Mouse (Mus musculus) ES-E14 (cell line): ENCODE measurements around the gene Rab40c. TPM values are rescaled to one million over a fixed set of nuclear protein-coding genes. Genes with fewer than 3 reads are reported as not detected.
"Not testable (repeated sequence)": the region's sequence is repeated elsewhere in the genome, so short reads cannot be mapped to it uniquely, and the experiment has no call there.

ENCODE experiments used
- DNase-seq: peaks from one replicate; pipeline ENCODE4 v3.0.0-alpha.2; 2013; ENCODE audit warnings: low read depth, low spot score
- H3K27ac ChIP-seq: 2 replicates; pipeline ENCODE4 v1.5.1; 2012; ENCODE audit warnings: low read depth, mild to moderate bottlenecking, low read length, moderate library complexity, mixed read lengths; ENCODE audit not compliant: poor library complexity, insufficient read depth, severe bottlenecking
- H3K36me3 ChIP-seq: 2 replicates; pipeline ENCODE4 v1.6.1; 2012; ENCODE audit warnings: mild to moderate bottlenecking, low read length, moderate library complexity, mixed read lengths; ENCODE audit not compliant: control insufficient read depth, poor library complexity, insufficient read depth, severe bottlenecking
- H3K4me1 ChIP-seq, 2 experiments: fragments of 150-350 bp in 1 of 2; sonication (generic) in 1 of 2; 2 replicates each; pipeline ENCODE4 v1.6.1; 2012; ENCODE audit warnings: low read length in 2 of 2, mild to moderate bottlenecking in 1 of 2, mixed read lengths in 1 of 2; ENCODE audit not compliant: control insufficient read depth in 2 of 2, insufficient read depth in 2 of 2, poor library complexity in 1 of 2
- H3K4me3 ChIP-seq, 2 experiments: fragments of 150-350 bp in 1 of 2; sonication (generic) in 1 of 2; 2 replicates each; pipeline ENCODE4 v1.5.1; 2012; ENCODE audit warnings: low read length in 2 of 2, low read depth in 1 of 2, mild to moderate bottlenecking in 1 of 2, mixed read lengths in 1 of 2; ENCODE audit not compliant: insufficient read depth in 1 of 2, poor library complexity in 1 of 2, severe bottlenecking in 1 of 2
- H3K9ac ChIP-seq: 2 replicates; pipeline ENCODE4 v1.6.1; 2012; ENCODE audit warnings: low read depth, mild to moderate bottlenecking, low read length, mixed read lengths; ENCODE audit not compliant: poor library complexity, insufficient read depth, severe bottlenecking
- H3K9me3 ChIP-seq: fragments of 150-350 bp; sonication (generic); 2 replicates; pipeline ENCODE4 v1.6.1; 2012; ENCODE audit warnings: low read depth, mild to moderate bottlenecking, low read length; ENCODE audit not compliant: control insufficient read depth, insufficient read depth
- CHD2 ChIP-seq: IDR thresholded peaks from 2 replicates; pipeline ENCODE4 v1.6.1; 2014; ENCODE audit warnings: mild to moderate bottlenecking, low read depth, low read length, inconsistent platforms
- HCFC1 ChIP-seq: IDR thresholded peaks from 2 replicates; pipeline ENCODE4 v1.6.1; 2012; ENCODE audit warnings: low read length, inconsistent platforms, borderline replicate concordance; ENCODE audit not compliant: insufficient read depth
- MAFK ChIP-seq: IDR thresholded peaks from 2 replicates; pipeline ENCODE4 v1.6.1; 2014; ENCODE audit warnings: mild to moderate bottlenecking, low read depth, low read length, inconsistent platforms; ENCODE audit not compliant: insufficient read depth
- ZC3H11A ChIP-seq: IDR thresholded peaks from 2 replicates; pipeline ENCODE4 v1.6.1; 2012; ENCODE audit warnings: low read depth, mild to moderate bottlenecking, inconsistent platforms, low read length, borderline replicate concordance
- ZNF384 ChIP-seq: IDR thresholded peaks from 2 replicates; pipeline ENCODE4 v1.6.1; 2012; ENCODE audit warnings: low read depth, low read length, inconsistent platforms
- in situ Hi-C, 2 experiments: fragments of 600-800 bp; cut with MboI; formaldehyde crosslinking; loops; one replicate each; pipeline ENCODE4 v1.15.1; 2025; ENCODE audit warnings: low sequenced_read_pairs in 2 of 2, inconsistent platforms in 1 of 2; ENCODE audit not compliant: unreplicated experiment in 2 of 2
- total RNA-seq: library from RNA; depleted of rRNA; stranded (reverse); fragments of 300-350 nt; gene quantifications from 2 replicates; pipeline ENCODE4 v1.2.3, GENCODE M21; 2012

Rab40c gene
- total RNA-seq, 1 experiment = 15.7 TPM

DNA sequence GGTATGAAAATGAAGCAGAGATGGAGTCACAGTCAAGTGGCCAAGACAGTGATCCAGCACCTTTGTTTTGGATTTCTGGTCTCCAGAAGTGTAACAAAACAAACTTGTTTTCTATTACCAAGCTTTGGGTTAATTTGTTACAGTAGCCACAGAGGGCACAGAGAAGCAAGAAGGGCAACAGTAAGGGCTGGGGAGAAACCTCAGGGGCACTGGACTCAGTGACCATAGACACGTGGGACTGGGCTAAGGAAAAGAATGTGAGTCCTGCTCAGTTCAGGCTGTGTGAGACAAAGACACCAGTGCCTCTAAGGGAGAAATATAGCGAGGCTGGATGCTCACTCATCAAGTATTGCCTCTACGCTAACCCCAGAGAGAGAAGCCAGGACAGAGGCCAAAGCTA, 46.9 kb downstream of the Rab40c start:
- H3K9me3 ChIP-seq = no peaks in the 10 kb centered on the region
- H3K4me1 ChIP-seq = peaks cover 4 to 15% of the 10 kb centered on the region in 2 experiments; a peak in 3 of 4 replicates
- TF ChIP-seq MAFK = no peak
- TF ChIP-seq HCFC1 = no peak
- TF ChIP-seq ZC3H11A = no peak
- no peak for TF ChIP-seq CHD2
- TF ChIP-seq ZNF384 = no peak
- H3K36me3 ChIP-seq = peaks cover 1% of the 10 kb centered on the region; the same call in 1 of the 2 replicates
- no peak overlapping the region for H3K27ac ChIP-seq
- no peak overlapping the region for H3K4me3 ChIP-seq
- in situ Hi-C loops = no loop called here
- DNase-seq = no peak
- H3K9ac ChIP-seq = no peak overlapping the region

DNA sequence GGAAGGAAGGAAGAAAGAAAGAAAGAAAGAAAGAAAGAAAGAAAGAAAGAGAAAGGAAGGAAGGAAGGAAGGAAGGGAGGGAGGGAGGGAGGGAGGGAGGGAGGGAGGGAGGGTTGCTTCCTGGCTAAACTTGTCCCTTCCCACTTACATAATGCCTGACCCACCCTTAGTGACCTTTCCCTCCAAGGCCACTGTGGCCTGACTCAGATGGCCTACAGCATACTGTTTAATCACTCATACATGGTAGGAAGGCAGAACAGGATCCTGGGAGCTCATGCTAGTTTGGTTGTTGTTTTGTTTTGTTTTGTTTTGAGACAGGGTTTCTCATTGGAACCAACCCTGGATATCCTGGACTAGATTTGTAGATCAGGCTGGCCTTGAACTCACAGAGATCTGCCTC, 48.0 kb downstream of the Rab40c start:
- peaks cover 4 to 16% of the 10 kb centered on the region in 2 experiments; a peak in 3 of 4 replicates for H3K4me1 ChIP-seq
- H3K9me3 ChIP-seq, H3K4me3 ChIP-seq, H3K36me3 ChIP-seq, DNase-seq, H3K9ac ChIP-seq, H3K27ac ChIP-seq, in situ Hi-C loops: not testable (repeated sequence)

DNA sequence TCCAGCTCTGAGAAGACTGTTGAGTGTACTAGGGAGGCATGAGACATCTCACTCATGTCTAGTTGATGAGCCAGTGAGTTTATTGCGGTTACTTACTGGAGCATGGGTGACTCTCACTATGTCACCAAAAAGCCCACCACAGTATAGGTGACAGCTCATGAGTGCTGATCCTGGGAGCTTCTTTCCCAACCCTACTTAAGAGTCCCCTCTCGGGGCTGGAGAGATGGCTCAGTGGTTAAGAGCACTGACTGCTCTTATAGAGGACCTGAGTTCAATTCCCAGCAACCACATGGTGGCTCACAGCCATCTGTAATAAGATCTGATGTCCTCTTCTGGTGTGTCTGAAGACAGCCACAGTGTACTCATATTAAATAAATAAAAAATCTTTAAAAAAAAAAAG, 49.6 kb downstream of the Rab40c start:
- H3K9me3 ChIP-seq = no peaks in the 10 kb centered on the region
- DNase-seq = no peak
- no peak for TF ChIP-seq CHD2
- TF ChIP-seq MAFK = no peak
- no peak for TF ChIP-seq ZC3H11A
- no peaks in the 10 kb centered on the region for H3K36me3 ChIP-seq
- H3K4me1 ChIP-seq = peaks cover 4 to 16% of the 10 kb centered on the region in 2 experiments; a peak in 2 of 4 replicates
- no peak overlapping the region for H3K27ac ChIP-seq
- H3K9ac ChIP-seq = no peak overlapping the region
- in situ Hi-C loops = no loop called here
- no peak overlapping the region for H3K4me3 ChIP-seq

DNA sequence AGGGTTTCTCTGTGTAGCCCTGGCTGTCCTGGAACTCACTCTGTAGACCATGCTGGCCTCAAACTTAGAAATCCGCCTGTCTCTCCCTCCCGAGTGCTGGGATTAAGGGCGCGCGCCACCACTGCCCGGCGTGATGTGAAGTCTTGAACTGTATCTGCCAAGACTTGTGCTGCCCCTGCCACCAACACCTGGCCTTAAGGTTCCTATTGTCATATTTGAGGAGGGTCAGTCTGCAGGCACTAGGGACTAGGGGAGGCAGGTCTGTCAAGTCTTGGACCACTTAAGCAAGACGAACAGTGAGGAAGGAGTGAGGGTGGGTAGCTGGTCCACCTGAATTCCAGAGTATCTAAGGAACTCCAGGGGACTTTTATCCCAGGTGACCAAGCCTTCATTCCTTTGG, 50.0 kb downstream of the Rab40c start:
- no peak overlapping the region for H3K27ac ChIP-seq
- H3K36me3 ChIP-seq = no peaks in the 10 kb centered on the region
- in situ Hi-C loops = no loop called here
- no peak overlapping the region for H3K4me3 ChIP-seq
- H3K9ac ChIP-seq = no peak overlapping the region
- no peak for TF ChIP-seq ZNF384
- no peak for TF ChIP-seq CHD2
- no peak for TF ChIP-seq HCFC1
- TF ChIP-seq ZC3H11A = no peak
- TF ChIP-seq MAFK = no peak
- H3K9me3 ChIP-seq = no peaks in the 10 kb centered on the region
- DNase-seq = no peak
- H3K4me1 ChIP-seq = peaks cover 4 to 16% of the 10 kb centered on the region in 2 experiments; a peak in 2 of 4 replicates

DNA sequence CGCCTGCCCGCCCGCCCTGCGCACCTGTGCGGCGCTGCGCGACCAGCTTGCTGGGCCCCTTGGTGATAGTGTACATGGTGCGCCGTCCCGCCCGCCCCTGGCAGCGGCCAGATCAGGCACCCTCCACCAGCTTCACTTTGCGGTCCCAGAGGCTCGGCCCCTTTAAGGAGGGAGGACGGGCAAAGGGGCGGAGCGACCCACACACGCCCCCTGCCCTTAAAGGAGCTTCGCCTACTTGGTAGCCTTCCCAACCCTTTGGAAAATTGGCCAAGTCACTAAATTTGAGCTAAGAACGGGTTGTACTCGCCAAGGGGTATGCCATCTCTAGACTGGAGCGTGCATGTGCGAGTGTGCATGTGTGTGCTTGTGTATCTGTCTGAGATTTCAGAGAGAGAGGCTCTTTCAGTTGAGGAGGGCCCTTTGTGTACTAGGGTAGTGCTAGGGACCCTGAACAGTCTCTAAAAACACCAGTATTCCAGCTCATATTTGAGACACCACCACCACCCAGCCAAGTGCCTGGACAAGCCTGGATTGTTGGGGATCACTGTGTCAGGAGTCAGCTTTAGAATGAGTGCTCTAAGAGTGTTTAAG, 50.8 kb downstream of the Rab40c start, which contains the start of gene Mcrip2:
Gene Mcrip2, minus strand, starts transcription at position 164 of the 591 bp plus-strand sequence.
- Histone ChIP-seq H3K27ac (no peak within 1 kb of the TSS), H3K36me3 (no peaks in the 10 kb centered on the region), H3K4me1 (peaks cover 4 to 10% of the 10 kb centered on the region in 2 experiments; a peak in 2 of 4 replicates), H3K9ac (peak within 1 kb of the TSS; percentile 72), H3K9me3 (no peaks in the 10 kb centered on the region), H3K4me3 (peak within 1 kb of the TSS; percentile 85 to 93)
- TF ChIP-seq MAFK (no peak), CHD2 (no peak), ZC3H11A (no peak), HCFC1 (no peak), ZNF384 (no peak)
- in situ Hi-C loops = no loop called here
- DNase-seq = peak; percentile 75
